Comparison of ENCODE assay signal across 10 mouse cellular contexts in the genomic region with DNA sequence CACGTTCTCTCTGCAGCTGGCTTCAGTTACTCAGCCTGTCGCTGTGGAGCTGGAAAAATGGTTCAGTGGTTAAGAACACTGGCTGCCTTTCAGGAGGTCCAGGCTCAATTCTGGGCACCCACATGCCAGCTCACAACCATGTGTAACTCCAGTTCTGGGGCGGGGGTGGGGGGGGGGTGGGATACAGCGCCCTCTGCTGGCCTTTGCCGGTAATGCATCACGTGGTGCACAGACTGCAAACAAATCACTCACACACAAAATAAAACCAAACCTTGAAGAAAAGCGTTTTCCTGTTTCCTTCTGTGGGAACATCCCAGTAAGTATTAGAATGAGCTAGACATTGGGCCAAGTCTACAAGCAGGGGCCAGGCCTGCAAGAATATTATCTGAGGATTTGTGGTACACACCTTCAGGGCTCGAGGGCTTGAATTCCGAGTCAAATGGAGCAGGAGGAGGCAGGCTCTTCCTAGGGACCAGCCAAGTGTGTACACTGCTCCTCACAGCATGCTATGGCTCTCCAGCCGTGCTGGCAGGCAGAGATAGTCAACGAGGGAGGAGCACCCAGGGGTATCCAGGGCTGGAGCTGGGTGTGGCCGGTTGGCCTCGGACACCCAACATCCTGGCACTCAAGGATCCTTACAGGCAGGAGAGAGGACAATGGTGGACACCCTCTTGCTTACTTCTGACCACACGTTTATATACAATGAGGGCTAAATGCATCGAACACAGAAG.
DNase-seq lines count a peak whose midpoint lies in the region; ATAC-seq and TF ChIP-seq lines count a peak whose summit lies in the region.
"Had no signal": no experiment of that assay in that cellular context is flagged by ENCODE, and none has a peak within 500 bp of the region (broad histone marks: within the 10 kb centered on the region; RNA-seq: fewer than 3 reads in every experiment).

No protein-coding gene starts in this region.

- H3K27ac ChIP-seq in heart, adult 2 months = peak overlapping the region; percentile 24
- H3K27ac ChIP-seq in midbrain, embryonic 15.5 days = 0 out of 2 replicates have a peak overlapping the region, but pooled peaks have one; percentile 17
- no peak overlapping the region for H3K27ac ChIP-seq in midbrain, embryonic 14.5 days (replicated peaks; ENCODE audit: low read depth, low read length)

- no peaks in the 10 kb centered on the region for H3K9me3 ChIP-seq in midbrain, embryonic 15.5 days
- H3K9me3 ChIP-seq in midbrain, embryonic 14.5 days (ENCODE audit: control insufficient read depth, low read length) = no peaks in the 10 kb centered on the region

- no peak for ATAC-seq in midbrain, embryonic 15.5 days (replicated peaks)
- ATAC-seq in midbrain, embryonic 14.5 days (ENCODE audit: low FRiP score, low TSS enrichment) = no peak
- ATAC-seq: Patski had no signal

- no peak for TF ChIP-seq EP300 in heart, adult 2 months (IDR thresholded peaks at IDR 0.05; ENCODE audit: insufficient read depth, low read depth, low read length)

- no peaks in the 10 kb centered on the region for H3K36me3 ChIP-seq in heart, adult 2 months (ENCODE audit: control insufficient read depth, insufficient read depth, low read length)
- no peaks in the 10 kb centered on the region for H3K36me3 ChIP-seq in midbrain, embryonic 15.5 days (replicated peaks)
- H3K36me3 ChIP-seq in midbrain, embryonic 14.5 days (ENCODE audit: control insufficient read depth, insufficient read depth, low read length) = no peaks in the 10 kb centered on the region

- WGBS in heart, adult 2 months = 30% methylated on average over 15 of the region's 15 CpGs
- 58% methylated on average over 15 of the region's 15 CpGs for WGBS in midbrain, embryonic 15.5 days
- 62% methylated on average over 15 of the region's 15 CpGs for WGBS in midbrain, embryonic 14.5 days

- H3K4me2 ChIP-seq in midbrain, embryonic 15.5 days = no peak overlapping the region
- H3K4me2 ChIP-seq in midbrain, embryonic 14.5 days (ENCODE audit: low read length) = no peak overlapping the region

- no peak overlapping the region for H3K4me3 ChIP-seq in heart, adult 2 months
- no peak overlapping the region for H3K4me3 ChIP-seq in midbrain, embryonic 15.5 days
- H3K4me3 ChIP-seq in midbrain, embryonic 14.5 days (replicated peaks; ENCODE audit: low read depth, low read length) = no peak overlapping the region

- TF ChIP-seq CTCF in heart, adult 2 months (IDR thresholded peaks at IDR 0.05) = peak; percentile 76
- peak; percentile 50; the same call in 1 of the 2 replicates for TF ChIP-seq CTCF in brain, embryonic 14.5 days (IDR thresholded peaks at IDR 0.05; ENCODE audit: borderline replicate concordance, extremely low read depth, insufficient read depth, insufficient read length)

- H3K79me2 ChIP-seq in heart, adult 2 months (replicated peaks; ENCODE audit: control insufficient read depth, insufficient read depth, low read length) = no peaks in the 10 kb centered on the region

- H3K4me1 ChIP-seq in heart, adult 2 months (ENCODE audit: control insufficient read depth, insufficient read depth, low read length) = peaks cover 11% of the 10 kb centered on the region
- H3K4me1 ChIP-seq in midbrain, embryonic 15.5 days = peaks cover 7% of the 10 kb centered on the region; the same call in 1 of the 2 replicates
- H3K4me1 ChIP-seq in midbrain, embryonic 14.5 days (ENCODE audit: control insufficient read depth, insufficient read depth, low read length) = no peaks in the 10 kb centered on the region

- intact Hi-C loops in heart, adult 2 months (cut with DNase I) = no loop called here
- intact Hi-C loops in heart, postnatal 25 days (cut with DNase I) = no loop called here

- peak; percentile 45 to 47 for DNase-seq in heart, adult 2 months
- DNase-seq in heart, postnatal 25 days (ENCODE audit: low spot score) = no peak
- DNase-seq in midbrain, embryonic 14.5 days = no peak
- no peak for DNase-seq in brain, embryonic 14.5 days (ENCODE audit: low read depth)
- peak; percentile 21 for DNase-seq in naive thymus-derived CD4-positive, alpha-beta T cell, adult 2 months (ENCODE audit: low read depth)
- no peak for DNase-seq in cerebellum, adult 8-10 months
- no peak for DNase-seq in spleen, postnatal 14 days (ENCODE audit: low spot score in 2 of 2)
- DNase-seq: cerebellum, postnatal 36 days had no signal

- peak overlapping the region; percentile 11; the same call in 1 of the 2 replicates for H3K9ac ChIP-seq in heart, adult 2 months (ENCODE audit: low read depth, low read length)
- H3K9ac ChIP-seq in midbrain, embryonic 15.5 days = no peak overlapping the region
- no peak overlapping the region for H3K9ac ChIP-seq in midbrain, embryonic 14.5 days (replicated peaks; ENCODE audit: low read length)

- TF ChIP-seq POLR2A in heart, adult 2 months (IDR thresholded peaks at IDR 0.05; ENCODE audit: insufficient read depth, low read depth, low read length) = no peak
- TF ChIP-seq POLR2A in brain, embryonic 14.5 days (IDR thresholded peaks at IDR 0.05; ENCODE audit: borderline replicate concordance, extremely low read depth, insufficient read depth, insufficient read length, poor library complexity, severe bottlenecking) = no peak

- no peaks in the 10 kb centered on the region for H3K27me3 ChIP-seq in heart, adult 2 months (ENCODE audit: control insufficient read depth, insufficient read depth, low read length)
- H3K27me3 ChIP-seq in midbrain, embryonic 15.5 days (replicated peaks) = no peaks in the 10 kb centered on the region
- no peaks in the 10 kb centered on the region for H3K27me3 ChIP-seq in midbrain, embryonic 14.5 days (ENCODE audit: control insufficient read depth, insufficient read depth, low read length)
- H3K27me3 ChIP-seq: Patski had no signal

Comparison
In these comparisons a context has a peak if more than half of its experiments do, and no peak if none do; other contexts are left out.
1. DNase-seq: peak in heart, adult 2 months (2 of 2) and naive thymus-derived CD4-positive, alpha-beta T cell, adult 2 months (single experiment); none in heart, postnatal 25 days (single experiment), midbrain, embryonic 14.5 days (single experiment), brain, embryonic 14.5 days (single experiment), cerebellum, adult 8-10 months (single experiment) and spleen, postnatal 14 days (0 of 2).